Mouse (Mus musculus): ENCODE results near the gene Olfr159. TPM values are rescaled to one million over a fixed set of nuclear protein-coding genes. Genes with fewer than 3 reads are reported as not detected.

Olfr159 gene
- polyA plus RNA-seq (2017; shearing (Covaris generic)), result not detected

GRCm38 (mm10) chr4:43770909-43771308 lies at the start of gene Olfr159:
Olfr159 (minus strand) TSS chr4:43771009.

GRCm38 (mm10) chr4:43729794-43730550 lies 40.8 kb downstream of the Olfr159 start, which contains the start of gene Spaar:
Spaar (plus strand) TSS chr4:43730034.

GRCm38 (mm10) chr4:43726995-43727394 lies 43.8 kb downstream of the Olfr159 start, which contains the start of gene Hrct1:
Hrct1 (plus strand) TSS chr4:43727188.

Other genes with a start within 250 kb of the Olfr159 start
- gene Tpm2, start 247.2 kb downstream of the Olfr159 start, polyA plus RNA-seq (2017; shearing (Covaris generic)), result not detected
- gene Creb3, start 208.7 kb downstream of the Olfr159 start, polyA plus RNA-seq (2017; shearing (Covaris generic)), result 99.6 TPM
- gene Tln1, start 208.3 kb downstream of the Olfr159 start, polyA plus RNA-seq (2017; shearing (Covaris generic)), result 315 TPM
- gene Rgp1, start 192.3 kb downstream of the Olfr159 start, polyA plus RNA-seq (2017; shearing (Covaris generic)), result 32.3 TPM
- gene Gba2, start 192.1 kb downstream of the Olfr159 start, polyA plus RNA-seq (2017; shearing (Covaris generic)), result 20.9 TPM
- 3.6 TPM for gene Msmp, start 186.5 kb downstream of the Olfr159 start, polyA plus RNA-seq (2017; shearing (Covaris generic))
- gene Npr2, start 139.1 kb downstream of the Olfr159 start, polyA plus RNA-seq (2017; shearing (Covaris generic)), result not detected
- gene Spag8, start 117.4 kb downstream of the Olfr159 start, polyA plus RNA-seq (2017; shearing (Covaris generic)), result 0.32 TPM
- gene Hint2, start 114.5 kb downstream of the Olfr159 start, polyA plus RNA-seq (2017; shearing (Covaris generic)), result 79.5 TPM
- 0.99 TPM for gene Tmem8b, start 102.0 kb downstream of the Olfr159 start, polyA plus RNA-seq (2017; shearing (Covaris generic))
- gene Fam221b, start 101.9 kb downstream of the Olfr159 start, polyA plus RNA-seq (2017; shearing (Covaris generic)), result 1.7 TPM
- not detected for gene Olfr70, start 70.2 kb downstream of the Olfr159 start, polyA plus RNA-seq (2017; shearing (Covaris generic))
- gene Olfr71, start 60.8 kb downstream of the Olfr159 start, polyA plus RNA-seq (2017; shearing (Covaris generic)), result not detected
- gene Hrct1, start 43.8 kb downstream of the Olfr159 start, polyA plus RNA-seq (2017; shearing (Covaris generic)), result not detected
- gene Spaar, start 41.0 kb downstream of the Olfr159 start, polyA plus RNA-seq (2017; shearing (Covaris generic)), result not detected
- gene Olfr156, start 52.9 kb upstream of the Olfr159 start, polyA plus RNA-seq (2017; shearing (Covaris generic)), result 0.22 TPM
- 0.22 TPM for gene Olfr157, start 69.2 kb upstream of the Olfr159 start, polyA plus RNA-seq (2017; shearing (Covaris generic))
- gene Olfr155, start 80.6 kb upstream of the Olfr159 start, polyA plus RNA-seq (2017; shearing (Covaris generic)), result not detected
- gene Reck, start 104.5 kb upstream of the Olfr159 start, polyA plus RNA-seq (2017; shearing (Covaris generic)), result 3.1 TPM
- 205 TPM for gene Glipr2, start 186.4 kb upstream of the Olfr159 start, polyA plus RNA-seq (2017; shearing (Covaris generic))
- not detected for gene Ccin, start 212.5 kb upstream of the Olfr159 start, polyA plus RNA-seq (2017; shearing (Covaris generic))
- 70.4 TPM for gene Clta, start 233.4 kb upstream of the Olfr159 start, polyA plus RNA-seq (2017; shearing (Covaris generic))